ENCODE assay signal across 38 mouse cellular contexts in genomic region chr3:87467416-87467815, GRCm38 (mm10). TPM values are rescaled to one million over a fixed set of nuclear protein-coding genes. Genes with fewer than 3 reads are reported as not detected.
"Had no signal": no experiment of that assay in that cellular context is flagged by ENCODE, and none has a peak within 500 bp of the region (broad histone marks: within the 10 kb centered on the region; RNA-seq: fewer than 3 reads in every experiment).

No protein-coding gene starts in this region.

- H3K27ac ChIP-seq: heart, embryonic 13.5 days; heart, embryonic 15.5 days; hindbrain, embryonic 13.5 days; hindbrain, embryonic 15.5 days; hindbrain, postnatal 0 days; kidney, embryonic 15.5 days; kidney, postnatal 0 days; layer of hippocampus, adult 2 months; limb, embryonic 13.5 days; limb, embryonic 15.5 days; liver, embryonic 12.5 days; liver, embryonic 14.5 days had no signal

- DNase-seq: gastrocnemius, postnatal 14 days; gastrocnemius, postnatal 36 days; heart, adult 18-20 months; heart, postnatal 14 days; heart, postnatal 36 days; kidney, adult 11 months; kidney, adult 2 months; kidney, adult 9 months; kidney, postnatal 25 days; kidney, postnatal 4 days; left cerebral cortex, postnatal 4 days had no signal

- H3K9ac ChIP-seq: heart, embryonic 13.5 days; heart, embryonic 15.5 days; hindbrain, embryonic 13.5 days; hindbrain, embryonic 15.5 days; kidney, embryonic 15.5 days; limb, embryonic 13.5 days; limb, embryonic 15.5 days; liver, embryonic 12.5 days; liver, embryonic 14.5 days had no signal

- H3K27me3 ChIP-seq: heart, embryonic 13.5 days; heart, embryonic 15.5 days; hindbrain, embryonic 13.5 days; hindbrain, embryonic 15.5 days; kidney, embryonic 15.5 days; limb, embryonic 13.5 days; limb, embryonic 15.5 days; liver, embryonic 12.5 days had no signal

- H3K4me3 ChIP-seq: heart, embryonic 13.5 days; heart, embryonic 15.5 days; hindbrain, embryonic 13.5 days; hindbrain, embryonic 15.5 days; kidney, embryonic 15.5 days; layer of hippocampus, adult 2 months; limb, embryonic 13.5 days; limb, embryonic 15.5 days; liver, embryonic 12.5 days had no signal

- H3K9me3 ChIP-seq: heart, embryonic 13.5 days; heart, embryonic 15.5 days; hindbrain, embryonic 15.5 days; kidney, embryonic 15.5 days; limb, embryonic 15.5 days; liver, embryonic 12.5 days had no signal

- H3K4me1 ChIP-seq: heart, embryonic 13.5 days; heart, embryonic 15.5 days; hindbrain, embryonic 13.5 days; hindbrain, embryonic 15.5 days; kidney, embryonic 15.5 days; limb, embryonic 13.5 days; limb, embryonic 15.5 days; liver, embryonic 12.5 days had no signal

- H3K36me3 ChIP-seq: heart, embryonic 13.5 days; heart, embryonic 15.5 days; hindbrain, embryonic 13.5 days; hindbrain, embryonic 15.5 days; kidney, embryonic 15.5 days; limb, embryonic 13.5 days; limb, embryonic 15.5 days; liver, embryonic 12.5 days had no signal

RNA-seq across cellular contexts. Expression of gene Fcrl5, which starts 31.8 kb away (rescaled TPM):
- total RNA-seq: gastrocnemius, adult 18-20 months; gastrocnemius, adult 8-10 months; gastrocnemius, postnatal 14 days; gastrocnemius, postnatal 36 days; heart, postnatal 14 days; heart, postnatal 36 days; hematopoietic stem cell, adult 5-6 weeks; hindbrain, postnatal 0 days; layer of hippocampus, adult 2 months; layer of hippocampus, postnatal 25 days; left cerebral cortex, adult 18-20 months; left cerebral cortex, adult 8-10 months; left cerebral cortex, postnatal 25 days; left cerebral cortex, postnatal 4 days; liver, adult 2 months had no signal
- polyA plus RNA-seq: heart, embryonic 11.5 days; heart, embryonic 13.5 days; heart, embryonic 15.5 days; heart, postnatal 0 days; hindbrain, embryonic 11.5 days; hindbrain, embryonic 13.5 days; hindbrain, embryonic 15.5 days; hindbrain, postnatal 0 days; intestine, embryonic 14.5 days; intestine, embryonic 16.5 days; kidney, embryonic 15.5 days; kidney, postnatal 0 days; limb, embryonic 11.5 days; limb, embryonic 13.5 days; limb, embryonic 15.5 days; liver, embryonic 12.5 days; liver, embryonic 14.5 days; liver, embryonic 16.5 days had no signal
